Mouse (Mus musculus) C2C12 (cell line): Measurements from ENCODE around the gene Rassf3.

Experiments
- CEBPB ChIP-seq: IDR thresholded peaks from one replicate; pipeline ENCODE4 v1.6.1; 2011; ENCODE audit warnings: low read depth, mild to moderate bottlenecking, control low read depth, moderate library complexity
- CTCF ChIP-seq: IDR thresholded peaks from one replicate; pipeline ENCODE4 v1.5.1; 2011; ENCODE audit not compliant: control insufficient read depth, insufficient read depth, insufficient read length
- MAX ChIP-seq: IDR thresholded peaks from one replicate; pipeline ENCODE4 v1.6.1; 2011; ENCODE audit warnings: mild to moderate bottlenecking, control low read depth
- MYOD1 ChIP-seq: IDR thresholded peaks from one replicate; pipeline ENCODE4 v1.6.1; 2011; ENCODE audit warnings: low read depth; ENCODE audit not compliant: control insufficient read depth, insufficient read length
- USF1 ChIP-seq: IDR thresholded peaks from one replicate; pipeline ENCODE4 v1.6.1; 2011; ENCODE audit warnings: low read depth, mild to moderate bottlenecking, control low read depth, moderate library complexity

DNA sequence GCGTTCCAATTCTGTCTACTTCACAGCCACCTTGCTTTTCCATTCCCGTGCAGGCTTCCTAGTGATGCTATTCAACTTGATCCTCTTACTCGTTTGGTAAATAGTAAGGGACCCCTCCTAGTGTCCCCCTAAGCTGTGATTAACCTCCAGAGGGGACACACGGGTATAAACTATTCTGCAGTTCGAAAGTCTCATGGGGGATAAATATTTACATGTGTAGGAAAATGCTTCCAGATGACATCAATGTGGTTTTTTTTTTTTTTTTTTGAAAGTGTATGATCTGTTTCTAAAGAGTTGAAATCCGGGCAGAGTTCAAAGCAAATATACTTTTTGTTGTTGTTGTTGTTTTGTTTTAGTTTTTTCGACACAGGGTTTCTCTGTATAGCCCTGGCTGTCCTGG, 29.8 kb upstream of the Rassf3 start:
- TF ChIP-seq MYOD1 (no peak), CTCF (no peak), CEBPB (no peak), MAX (no peak), USF1 (no peak)
